ENCODE assay signal across 8 mouse cellular contexts in the genomic region with DNA sequence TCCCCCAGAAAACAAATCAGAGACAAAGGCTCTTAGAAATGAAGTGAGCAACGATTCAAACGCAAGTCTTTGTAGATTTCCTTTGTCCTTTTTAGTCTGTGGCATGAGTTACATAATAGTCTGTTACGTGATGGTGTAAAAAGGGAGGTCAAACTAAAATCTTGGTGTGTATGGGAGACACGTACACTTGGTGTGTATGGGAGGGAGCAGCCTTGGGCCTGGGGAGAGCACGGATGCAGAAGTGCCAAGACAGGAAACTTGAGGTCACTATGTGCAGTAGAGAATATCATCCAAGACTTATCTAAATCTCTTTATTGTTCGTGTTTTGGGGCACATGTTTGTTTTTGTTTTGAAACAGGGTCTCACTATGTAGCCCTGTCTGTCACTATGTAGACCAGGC. TPM values are rescaled to one million over a fixed set of nuclear protein-coding genes. Genes with fewer than 3 reads are reported as not detected.
DNase-seq lines count a peak whose midpoint lies in the region; ATAC-seq and TF ChIP-seq lines count a peak whose summit lies in the region.

No protein-coding gene starts in this region.

- no peak for ATAC-seq in hindbrain, embryonic 16.5 days
- ATAC-seq in midbrain, embryonic 16.5 days: no peak

- H3K27ac ChIP-seq in layer of hippocampus, adult 2 months: peak overlapping the region; percentile 98
- peak overlapping the region; percentile 93 for H3K27ac ChIP-seq in embryonic facial prominence, embryonic 10.5 days (replicated peaks)
- peak overlapping the region; percentile 94 for H3K27ac ChIP-seq in hindbrain, embryonic 16.5 days (ENCODE audit: low read depth, low read length)
- H3K27ac ChIP-seq in midbrain, embryonic 16.5 days (ENCODE audit: low read length): peak overlapping the region; percentile 92

- peaks cover 48% of the 10 kb centered on the region for H3K4me1 ChIP-seq in embryonic facial prominence, embryonic 10.5 days
- peaks cover 21% of the 10 kb centered on the region for H3K4me1 ChIP-seq in hindbrain, embryonic 16.5 days (ENCODE audit: control insufficient read depth, insufficient read depth, low read depth, low read length)
- peaks cover 24% of the 10 kb centered on the region for H3K4me1 ChIP-seq in midbrain, embryonic 16.5 days (ENCODE audit: control insufficient read depth, insufficient read depth, low read length)

- H3K36me3 ChIP-seq in embryonic facial prominence, embryonic 10.5 days (replicated peaks): peaks cover 29% of the 10 kb centered on the region
- no peaks in the 10 kb centered on the region for H3K36me3 ChIP-seq in hindbrain, embryonic 16.5 days (ENCODE audit: control insufficient read depth, insufficient read depth, low read length)
- no peaks in the 10 kb centered on the region for H3K36me3 ChIP-seq in midbrain, embryonic 16.5 days (ENCODE audit: control insufficient read depth, insufficient read depth, low read length)

- WGBS in embryonic facial prominence, embryonic 10.5 days: 32% methylated on average over 6 of the region's 6 CpGs
- WGBS in hindbrain, embryonic 16.5 days: 27% methylated on average over 6 of the region's 6 CpGs
- 30% methylated on average over 6 of the region's 6 CpGs for WGBS in midbrain, embryonic 16.5 days

- no peaks in the 10 kb centered on the region for H3K9me3 ChIP-seq in embryonic facial prominence, embryonic 10.5 days
- no peaks in the 10 kb centered on the region for H3K9me3 ChIP-seq in hindbrain, embryonic 16.5 days (ENCODE audit: control insufficient read depth, low read length)
- H3K9me3 ChIP-seq in midbrain, embryonic 16.5 days (replicated peaks; ENCODE audit: control insufficient read depth, low read length, poor library complexity, severe bottlenecking): no peaks in the 10 kb centered on the region

- DNase-seq in layer of hippocampus, adult 2 months (ENCODE audit: low spot score in 2 of 2): no peak
- DNase-seq in layer of hippocampus, adult 9-10 months (ENCODE audit: low spot score): no peak
- no peak for DNase-seq in embryonic facial prominence, embryonic 10.5 days (ENCODE audit: low spot score)
- DNase-seq in frontal cortex, postnatal 36 days (ENCODE audit: low spot score in 2 of 2): no peak
- no peak for DNase-seq in frontal cortex, adult 2 months (ENCODE audit: extremely low spot score in 1 of 2, low spot score in 1 of 2)
- no peak for DNase-seq in urinary bladder, postnatal 14 days (ENCODE audit: low spot score)

- H3K9ac ChIP-seq in hindbrain, embryonic 16.5 days (ENCODE audit: low read depth, low read length): peak overlapping the region; percentile 88
- peak overlapping the region; percentile 92; the same call in 1 of the 2 replicates for H3K9ac ChIP-seq in midbrain, embryonic 16.5 days (ENCODE audit: low read depth, low read length)

- peak overlapping the region; percentile 64 for H3K4me2 ChIP-seq in hindbrain, embryonic 16.5 days (ENCODE audit: low read length)
- H3K4me2 ChIP-seq in midbrain, embryonic 16.5 days (ENCODE audit: low read length): peak overlapping the region; percentile 72

- H3K4me3 ChIP-seq in layer of hippocampus, adult 2 months: peak overlapping the region; percentile 99
- peak overlapping the region; percentile 93 for H3K4me3 ChIP-seq in embryonic facial prominence, embryonic 10.5 days
- peak overlapping the region; percentile 87 for H3K4me3 ChIP-seq in hindbrain, embryonic 16.5 days (ENCODE audit: low read length)
- peak overlapping the region; percentile 92 for H3K4me3 ChIP-seq in midbrain, embryonic 16.5 days (ENCODE audit: low read depth, low read length)

- no peak for TF ChIP-seq CTCF in layer of hippocampus, adult 2 months (conservative IDR thresholded peaks at IDR 0.05)

- no peaks in the 10 kb centered on the region for H3K27me3 ChIP-seq in embryonic facial prominence, embryonic 10.5 days (replicated peaks; ENCODE audit: low read depth, poor library complexity, severe bottlenecking)
- no peaks in the 10 kb centered on the region for H3K27me3 ChIP-seq in hindbrain, embryonic 16.5 days (replicated peaks; ENCODE audit: control insufficient read depth, insufficient read depth, low read length)
- no peaks in the 10 kb centered on the region for H3K27me3 ChIP-seq in midbrain, embryonic 16.5 days (ENCODE audit: control insufficient read depth, insufficient read depth, low read depth, low read length)

RNA-seq across cellular contexts. Expression of gene Tmem222, which starts 0.5 kb away (rescaled TPM):
- total RNA-seq in layer of hippocampus, adult 2 months (2021): 10 to 100 TPM; 89.1 to 94.4 TPM
- 81.4 and 86.7 TPM in 2 replicates for polyA plus RNA-seq in embryonic facial prominence, embryonic 10.5 days (2016; fragmentation: Nextera tagmentation; extraction: Ambion mirVana)
- polyA plus RNA-seq in hindbrain, embryonic 16.5 days (2015; fragmentation: Nextera tagmentation; extraction: Ambion mirVana): 121 and 130 TPM in 2 replicates
- polyA plus RNA-seq in midbrain, embryonic 16.5 days (2015; fragmentation: Nextera tagmentation; extraction: Ambion mirVana): 111 and 121 TPM in 2 replicates
- 152 and 156 TPM in 2 replicates for polyA plus RNA-seq in frontal cortex, adult 2 months (2012; rRNA removed)

RNA-seq across cellular contexts. Expression of gene Sytl1, which starts 15.2 kb away (rescaled TPM):
- under 1 TPM; 0.20 to 0.34 TPM for total RNA-seq in layer of hippocampus, adult 2 months (2021)
- polyA plus RNA-seq in embryonic facial prominence, embryonic 10.5 days (2016; fragmentation: Nextera tagmentation; extraction: Ambion mirVana): 1.3 and 1.6 TPM in 2 replicates
- polyA plus RNA-seq in hindbrain, embryonic 16.5 days (2015; fragmentation: Nextera tagmentation; extraction: Ambion mirVana): 0.44 and 0.54 TPM in 2 replicates
- 0.16 and 0.25 TPM in 2 replicates for polyA plus RNA-seq in midbrain, embryonic 16.5 days (2015; fragmentation: Nextera tagmentation; extraction: Ambion mirVana)
- 1.2 and 1.6 TPM in 2 replicates for polyA plus RNA-seq in frontal cortex, adult 2 months (2012; rRNA removed)

RNA-seq across cellular contexts. Expression of gene Map3k6, which starts 37.4 kb away (rescaled TPM):
- total RNA-seq in layer of hippocampus, adult 2 months (2021): 10 to 100 TPM in 1 of 2 experiments, 1 to 10 TPM in 1; 5.8 to 10.5 TPM
- polyA plus RNA-seq in embryonic facial prominence, embryonic 10.5 days (2016; fragmentation: Nextera tagmentation; extraction: Ambion mirVana): 1.7 and 1.8 TPM in 2 replicates
- 2.6 and 4.2 TPM in 2 replicates for polyA plus RNA-seq in hindbrain, embryonic 16.5 days (2015; fragmentation: Nextera tagmentation; extraction: Ambion mirVana)
- polyA plus RNA-seq in midbrain, embryonic 16.5 days (2015; fragmentation: Nextera tagmentation; extraction: Ambion mirVana): 2.8 TPM in 2 replicates
- 3.9 and 4.0 TPM in 2 replicates for polyA plus RNA-seq in frontal cortex, adult 2 months (2012; rRNA removed)
